Mouse (Mus musculus): ENCODE data around the gene Pptc7. TPM values are rescaled to one million over a fixed set of nuclear protein-coding genes. Genes with fewer than 3 reads are reported as not detected.

Pptc7 gene
- polyA plus RNA-seq, 1 experiment from 2014 or later: 8.3 TPM

- Histone ChIP-seq H3K4me3 (ENCODE audit: low read depth, low read length) (no peak overlapping the region), H3K36me3 (replicated peaks; ENCODE audit: control insufficient read depth, insufficient read depth, low read depth, low read length) (no peaks in the 10 kb centered on the region), H3K9me3 (replicated peaks; ENCODE audit: control insufficient read depth, low read length) (no peaks in the 10 kb centered on the region), H3K27me3 (ENCODE audit: control insufficient read depth, insufficient read depth, low read length) (no peaks in the 10 kb centered on the region), H3K27ac (replicated peaks; ENCODE audit: low read depth, low read length) (no peak overlapping the region), H3K4me1 (ENCODE audit: control insufficient read depth, insufficient read depth, low read length) (no peaks in the 10 kb centered on the region), H3K4me2 (ENCODE audit: low read depth, low read length) (no peak overlapping the region), H3K9ac (replicated peaks; ENCODE audit: low read length) (no peak overlapping the region)
- ATAC-seq (replicated peaks; ENCODE audit: insufficient number of reproducible peaks, low FRiP score, low TSS enrichment, low read depth) (no peak), DNase-seq (ENCODE audit: low spot score) (no peak)
- WGBS: 77% methylated on average over 3 of the region's 3 CpGs
Observed at GRCm38 (mm10) chr5:122334682-122335081, 50.5 kb downstream of the Pptc7 start.

GRCm38 (mm10) chr5:122336554-122337294 lies 52.6 kb downstream of the Pptc7 start:
- WGBS: 88% methylated on average over 7 of the region's 7 CpGs
- no peak overlapping the region for H3K27ac ChIP-seq (replicated peaks; ENCODE audit: low read depth, low read length)
- no peaks in the 10 kb centered on the region for H3K27me3 ChIP-seq (ENCODE audit: control insufficient read depth, insufficient read depth, low read length)
- H3K9ac ChIP-seq (replicated peaks; ENCODE audit: low read length): no peak overlapping the region
- H3K4me1 ChIP-seq (ENCODE audit: control insufficient read depth, insufficient read depth, low read length): no peaks in the 10 kb centered on the region
- ATAC-seq (replicated peaks; ENCODE audit: insufficient number of reproducible peaks, low FRiP score, low TSS enrichment, low read depth) (no peak), DNase-seq (ENCODE audit: low spot score) (no peak)
- no peaks in the 10 kb centered on the region for H3K36me3 ChIP-seq (replicated peaks; ENCODE audit: control insufficient read depth, insufficient read depth, low read depth, low read length)
- no peak overlapping the region for H3K4me3 ChIP-seq (ENCODE audit: low read depth, low read length)
- no peak overlapping the region for H3K4me2 ChIP-seq (ENCODE audit: low read depth, low read length)
- H3K9me3 ChIP-seq (replicated peaks; ENCODE audit: control insufficient read depth, low read length): no peaks in the 10 kb centered on the region

GRCm38 (mm10) chr5:122342874-122343273 lies 58.7 kb downstream of the Pptc7 start:
- H3K4me3 ChIP-seq (ENCODE audit: low read depth, low read length): no peak overlapping the region
- no peak overlapping the region for H3K4me2 ChIP-seq (ENCODE audit: low read depth, low read length)
- WGBS: 85% methylated on average over 1 of the region's 1 CpGs
- ATAC-seq (replicated peaks; ENCODE audit: insufficient number of reproducible peaks, low FRiP score, low TSS enrichment, low read depth) (no peak), DNase-seq (ENCODE audit: low spot score) (no peak)
- H3K4me1 ChIP-seq (ENCODE audit: control insufficient read depth, insufficient read depth, low read length): no peaks in the 10 kb centered on the region
- no peak overlapping the region for H3K27ac ChIP-seq (replicated peaks; ENCODE audit: low read depth, low read length)
- no peak overlapping the region for H3K9ac ChIP-seq (replicated peaks; ENCODE audit: low read length)
- H3K9me3 ChIP-seq (replicated peaks; ENCODE audit: control insufficient read depth, low read length): no peaks in the 10 kb centered on the region
- no peaks in the 10 kb centered on the region for H3K27me3 ChIP-seq (ENCODE audit: control insufficient read depth, insufficient read depth, low read length)
- no peaks in the 10 kb centered on the region for H3K36me3 ChIP-seq (replicated peaks; ENCODE audit: control insufficient read depth, insufficient read depth, low read depth, low read length)

GRCm38 (mm10) chr5:122343768-122344167 lies 59.6 kb downstream of the Pptc7 start:
- Histone ChIP-seq H3K4me1 (ENCODE audit: control insufficient read depth, insufficient read depth, low read length) (no peaks in the 10 kb centered on the region), H3K9me3 (replicated peaks; ENCODE audit: control insufficient read depth, low read length) (no peaks in the 10 kb centered on the region), H3K27ac (replicated peaks; ENCODE audit: low read depth, low read length) (no peak overlapping the region), H3K27me3 (ENCODE audit: control insufficient read depth, insufficient read depth, low read length) (no peaks in the 10 kb centered on the region), H3K36me3 (replicated peaks; ENCODE audit: control insufficient read depth, insufficient read depth, low read depth, low read length) (no peaks in the 10 kb centered on the region), H3K4me2 (ENCODE audit: low read depth, low read length) (no peak overlapping the region), H3K9ac (replicated peaks; ENCODE audit: low read length) (no peak overlapping the region), H3K4me3 (ENCODE audit: low read depth, low read length) (no peak overlapping the region)
- ATAC-seq (replicated peaks; ENCODE audit: insufficient number of reproducible peaks, low FRiP score, low TSS enrichment, low read depth) (no peak), DNase-seq (ENCODE audit: low spot score) (no peak)
- WGBS: 54% methylated on average over 7 of the region's 7 CpGs

GRCm38 (mm10) chr5:122344260-122344659 lies 60.1 kb downstream of the Pptc7 start:
- no peaks in the 10 kb centered on the region for H3K4me1 ChIP-seq (ENCODE audit: control insufficient read depth, insufficient read depth, low read length)
- no peak overlapping the region for H3K9ac ChIP-seq (replicated peaks; ENCODE audit: low read length)
- no peaks in the 10 kb centered on the region for H3K27me3 ChIP-seq (ENCODE audit: control insufficient read depth, insufficient read depth, low read length)
- H3K27ac ChIP-seq (replicated peaks; ENCODE audit: low read depth, low read length): no peak overlapping the region
- H3K4me2 ChIP-seq (ENCODE audit: low read depth, low read length): no peak overlapping the region
- DNase-seq (ENCODE audit: low spot score): peak; percentile 86
- H3K9me3 ChIP-seq (replicated peaks; ENCODE audit: control insufficient read depth, low read length): no peaks in the 10 kb centered on the region
- H3K4me3 ChIP-seq (ENCODE audit: low read depth, low read length): no peak overlapping the region
- 14% methylated on average over 5 of the region's 5 CpGs for WGBS
- no peak for ATAC-seq (replicated peaks; ENCODE audit: insufficient number of reproducible peaks, low FRiP score, low TSS enrichment, low read depth)
- H3K36me3 ChIP-seq (replicated peaks; ENCODE audit: control insufficient read depth, insufficient read depth, low read depth, low read length): no peaks in the 10 kb centered on the region

- Histone ChIP-seq H3K9me3 (replicated peaks; ENCODE audit: control insufficient read depth, low read length) (no peaks in the 10 kb centered on the region), H3K27me3 (ENCODE audit: control insufficient read depth, insufficient read depth, low read length) (no peaks in the 10 kb centered on the region), H3K27ac (replicated peaks; ENCODE audit: low read depth, low read length) (no peak overlapping the region), H3K4me3 (ENCODE audit: low read depth, low read length) (no peak overlapping the region), H3K36me3 (replicated peaks; ENCODE audit: control insufficient read depth, insufficient read depth, low read depth, low read length) (no peaks in the 10 kb centered on the region; the same call in 1 of the 2 replicates), H3K4me1 (ENCODE audit: control insufficient read depth, insufficient read depth, low read length) (no peaks in the 10 kb centered on the region), H3K4me2 (ENCODE audit: low read depth, low read length) (no peak overlapping the region), H3K9ac (replicated peaks; ENCODE audit: low read length) (no peak overlapping the region)
- ATAC-seq (replicated peaks; ENCODE audit: insufficient number of reproducible peaks, low FRiP score, low TSS enrichment, low read depth) (no peak), DNase-seq (ENCODE audit: low spot score) (no peak)
- 73% methylated on average over 4 of the region's 4 CpGs for WGBS
Observed at GRCm38 (mm10) chr5:122345777-122346176, 61.6 kb downstream of the Pptc7 start.

- WGBS: 2% methylated on average over 51 of the region's 51 CpGs
- DNase-seq (ENCODE audit: low spot score): peak; percentile 100
Observed at GRCm38 (mm10) chr5:122353807-122354491, 69.8 kb downstream of the Pptc7 start, which contains the start of the genes Rad9b and Vps29. Gene Rad9b, minus strand, starts transcription at chr5:122354233. Gene Vps29, plus strand, starts transcription at chr5:122354369.

GRCm38 (mm10) chr5:122354492-122355067 lies 70.4 kb downstream of the Pptc7 start:
- ATAC-seq (replicated peaks; ENCODE audit: insufficient number of reproducible peaks, low FRiP score, low TSS enrichment, low read depth) (peak; percentile 60), DNase-seq (ENCODE audit: low spot score) (no peak)
- H3K9ac ChIP-seq (replicated peaks; ENCODE audit: low read length): peak overlapping the region; percentile 77
- no peak overlapping the region for H3K27ac ChIP-seq (replicated peaks; ENCODE audit: low read depth, low read length)
- under 1% methylated on average over 57 of the region's 57 CpGs for WGBS
- H3K27me3 ChIP-seq (ENCODE audit: control insufficient read depth, insufficient read depth, low read length): no peaks in the 10 kb centered on the region
- H3K9me3 ChIP-seq (replicated peaks; ENCODE audit: control insufficient read depth, low read length): no peaks in the 10 kb centered on the region
- peak overlapping the region; percentile 78 for H3K4me2 ChIP-seq (ENCODE audit: low read depth, low read length)
- H3K36me3 ChIP-seq (replicated peaks; ENCODE audit: control insufficient read depth, insufficient read depth, low read depth, low read length): no peaks in the 10 kb centered on the region; the same call in 1 of the 2 replicates
- H3K4me1 ChIP-seq (ENCODE audit: control insufficient read depth, insufficient read depth, low read length): no peaks in the 10 kb centered on the region
- H3K4me3 ChIP-seq (ENCODE audit: low read depth, low read length): peak overlapping the region; percentile 83

More at GRCm38 (mm10) chr5:122353807-122354491, 69.8 kb downstream of the Pptc7 start, which contains the start of the genes Rad9b and Vps29:
- no peaks in the 10 kb centered on the region for H3K27me3 ChIP-seq (ENCODE audit: control insufficient read depth, insufficient read depth, low read length)
- no peak within 1 kb of the TSS for H3K27ac ChIP-seq (replicated peaks; ENCODE audit: low read depth, low read length)
- no peaks in the 10 kb centered on the region; the same call in 1 of the 2 replicates for H3K36me3 ChIP-seq (replicated peaks; ENCODE audit: control insufficient read depth, insufficient read depth, low read depth, low read length)
- H3K9me3 ChIP-seq (replicated peaks; ENCODE audit: control insufficient read depth, low read length): no peaks in the 10 kb centered on the region
- peak within 1 kb of the TSS; percentile 83 for H3K4me3 ChIP-seq (ENCODE audit: low read depth, low read length)
- peak within 1 kb of the TSS; percentile 78 for H3K4me2 ChIP-seq (ENCODE audit: low read depth, low read length)
- peak within 1 kb of the TSS; percentile 77 for H3K9ac ChIP-seq (replicated peaks; ENCODE audit: low read length)
- H3K4me1 ChIP-seq (ENCODE audit: control insufficient read depth, insufficient read depth, low read length): no peaks in the 10 kb centered on the region
- peak; percentile 89 for ATAC-seq (replicated peaks; ENCODE audit: insufficient number of reproducible peaks, low FRiP score, low TSS enrichment, low read depth)

All from embryonic facial prominence, embryonic 11.5 days (tissue).